Mouse (Mus musculus) MEL (cell line): ENCODE results near the gene Aff1. TPM values are rescaled to one million over a fixed set of nuclear protein-coding genes. Genes with fewer than 3 reads are reported as not detected.

Experiments used
- DNase-seq: peaks from one replicate; pipeline ENCODE4 v3.0.0; 2011; ENCODE audit warnings: low read depth, low spot score
- H3K27ac ChIP-seq: 2 replicates; pipeline ENCODE4 v1.5.1; 2012; ENCODE audit warnings: low read depth, mild to moderate bottlenecking, control low read depth, low read length, moderate library complexity; ENCODE audit not compliant: control insufficient read depth
- H3K27me3 ChIP-seq, 2 experiments: fragments of 150-350 bp in 1 of 2; sonication (generic) in 1 of 2; 2 replicates each; pipeline ENCODE4 v1.6.1; 2012; ENCODE audit warnings: low read length in 2 of 2, mild to moderate bottlenecking in 2 of 2, improper control_type of control experiment in 1 of 2, moderate library complexity in 1 of 2; ENCODE audit not compliant: insufficient read depth in 2 of 2, control insufficient read depth in 1 of 2
- H3K36me3 ChIP-seq, 2 experiments: 2 replicates each; pipeline ENCODE4 v1.6.1; 2012 to 2014; ENCODE audit warnings: low read length in 2 of 2, improper control_type of control experiment in 1 of 2, inconsistent platforms in 1 of 2, mild to moderate bottlenecking in 1 of 2; ENCODE audit not compliant: insufficient read depth in 2 of 2, control insufficient read depth in 1 of 2
- H3K4me1 ChIP-seq, 2 experiments: fragments of 150-350 bp in 1 of 2; sonication (generic) in 1 of 2; 2 replicates each; pipeline ENCODE4 v1.6.1; 2012; ENCODE audit warnings: low read length in 2 of 2, improper control_type of control experiment in 1 of 2, mild to moderate bottlenecking in 1 of 2; ENCODE audit not compliant: insufficient read depth in 2 of 2, control insufficient read depth in 1 of 2
- H3K4me3 ChIP-seq, 2 experiments: fragments of 150-350 bp in 1 of 2; sonication (generic) in 1 of 2; 2 replicates each; pipeline ENCODE4 v1.5.1; 2012; ENCODE audit warnings: low read depth in 2 of 2, low read length in 2 of 2, mild to moderate bottlenecking in 2 of 2, moderate library complexity in 2 of 2, control low read depth in 1 of 2, improper control_type of control experiment in 1 of 2; ENCODE audit not compliant: control insufficient read depth in 1 of 2, insufficient read depth in 1 of 2
- H3K79me2 ChIP-seq: 2 replicates; pipeline ENCODE4 v1.6.1; 2012; ENCODE audit warnings: mild to moderate bottlenecking, low read length, moderate library complexity; ENCODE audit not compliant: control insufficient read depth, poor library complexity, insufficient read depth
- H3K9ac ChIP-seq: 2 replicates; pipeline ENCODE4 v1.6.1; 2012; ENCODE audit warnings: low read depth, mild to moderate bottlenecking, control low read depth, low read length, moderate library complexity; ENCODE audit not compliant: control insufficient read depth, poor library complexity, severe bottlenecking
- H3K9me3 ChIP-seq: fragments of 150-350 bp; sonication (generic); replicated peaks from 2 replicates; pipeline ENCODE4 v1.6.1; 2012; ENCODE audit warnings: mild to moderate bottlenecking, low read length, improper control_type of control experiment, moderate library complexity; ENCODE audit not compliant: insufficient read depth
- KAT2A ChIP-seq: conservative IDR thresholded peaks from 2 replicates; pipeline ENCODE4 v1.6.1; 2012; ENCODE audit warnings: low read depth, low read length, improper control_type of control experiment, inconsistent platforms
- MAZ ChIP-seq: IDR thresholded peaks from 2 replicates; pipeline ENCODE4 v1.6.1; 2012; ENCODE audit warnings: low read depth, mild to moderate bottlenecking, inconsistent platforms, low read length, improper control_type of control experiment
- MYB ChIP-seq: IDR thresholded peaks from 2 replicates; pipeline ENCODE4 v1.6.1; 2011; ENCODE audit warnings: mild to moderate bottlenecking, low read depth, low read length, improper control_type of control experiment
- MYC ChIP-seq: IDR thresholded peaks from 2 replicates; pipeline ENCODE4 v1.6.1; 2011; ENCODE audit warnings: low read depth, mild to moderate bottlenecking, low read length, improper control_type of control experiment, moderate library complexity
- NELFE ChIP-seq: IDR thresholded peaks from 2 replicates; pipeline ENCODE4 v1.6.1; 2011; ENCODE audit warnings: low read depth, low read length, improper control_type of control experiment
- SMC3 ChIP-seq: IDR thresholded peaks from 2 replicates; pipeline ENCODE4 v1.6.1; 2011; ENCODE audit warnings: low read depth, low read length, improper control_type of control experiment
- TAL1 ChIP-seq: IDR thresholded peaks from 2 replicates; pipeline ENCODE4 v1.6.1; 2012; ENCODE audit warnings: mild to moderate bottlenecking, inconsistent platforms, low read length, moderate library complexity, mixed read lengths
- USF2 ChIP-seq, 2 experiments: IDR thresholded peaks; 2 replicates each; pipeline ENCODE4 v1.6.1; 2011 to 2012; ENCODE audit warnings: improper control_type of control experiment in 2 of 2, low read length in 2 of 2, borderline replicate concordance in 1 of 2, inconsistent platforms in 1 of 2, low read depth in 1 of 2, mild to moderate bottlenecking in 1 of 2; ENCODE audit not compliant: insufficient read depth in 1 of 2
- polyA plus RNA-seq, 2 experiments: library from polyadenylated mRNA; stranded (reverse) in 1 of 2; unstranded in 1 of 2; fragments of >175 nt in 1 of 2; fragments of >200 nt in 1 of 2; gene quantifications; 2 replicates each; pipeline versions ENCODE4 v1.2.1 to v1.2.4; 2012; ENCODE audit warnings: low replicate concordance in 2 of 2, low read depth in 1 of 2; ENCODE audit not compliant: insufficient read length in 2 of 2, insufficient read depth in 1 of 2, missing spikeins in 1 of 2
- total RNA-seq: library from RNA; depleted of rRNA; stranded (reverse); fragments of 300-350 nt; gene quantifications from 2 replicates; pipeline ENCODE4 v1.2.3, GENCODE M21; 2012; rRNA removed

Gene Aff1
- total and polyA plus RNA-seq, 3 experiments: 5.4 to 13.4 TPM; not detected in 1

GRCm38 (mm10) chr5:103898310-103898709 is 206.1 kb downstream of the Aff1 start:
- Histone ChIP-seq H3K9me3 (no peaks in the 10 kb centered on the region), H3K36me3 (no peaks in the 10 kb centered on the region; a peak in 1 of 4 replicates), H3K27me3 (no peaks in the 10 kb centered on the region), H3K27ac (no peak overlapping the region)
- DNase-seq: no peak
- TF ChIP-seq MYB (no peak), MYC (no peak), NELFE (no peak), MAZ (no peak), SMC3 (no peak), USF2 (IDR thresholded peaks at IDR 0.05; ENCODE audit: borderline replicate concordance in 1 of 2, insufficient read depth in 1 of 2, low read depth in 1 of 2, low read length in 2 of 2) (no peak), TAL1 (no peak), KAT2A (no peak)
- TF ChIP-seq, all 39 proteins: peak for 0
- no peak overlapping the region for H3K4me3 ChIP-seq
- no peaks in the 10 kb centered on the region for H3K4me1 ChIP-seq
- H3K79me2 ChIP-seq: no peaks in the 10 kb centered on the region
- H3K9ac ChIP-seq: no peak overlapping the region

Other genes with a start within 250 kb of the Aff1 start
- not detected in 2 replicates for gene Slc10a6, start 63.0 kb upstream of the Aff1 start, total RNA-seq
- not detected for gene Slc10a6, start 63.0 kb upstream of the Aff1 start, polyA plus RNA-seq
- gene 1700016H13Rik, start 36.4 kb upstream of the Aff1 start, total RNA-seq: 0.16 and 0.23 TPM in 2 replicates
- under 1 TPM in 1 of 2 experiments, not detected in 1; 0.40 TPM for gene 1700016H13Rik, start 36.4 kb upstream of the Aff1 start, polyA plus RNA-seq
- gene Klhl8, start 218.9 kb downstream of the Aff1 start, total RNA-seq: 5.1 and 6.2 TPM in 2 replicates
- 1 to 10 TPM in 1 of 2 experiments, not detected in 1; 5.6 TPM for gene Klhl8, start 218.9 kb downstream of the Aff1 start, polyA plus RNA-seq